ENCODE assay signal across 10 mouse cellular contexts in genomic region chr5:136427121-136427771, GRCm38 (mm10).
DNase-seq lines count a peak whose midpoint lies in the region; ATAC-seq and TF ChIP-seq lines count a peak whose summit lies in the region.
"Had no signal": no experiment of that assay in that cellular context is flagged by ENCODE, and none has a peak within 500 bp of the region (broad histone marks: within the 10 kb centered on the region; RNA-seq: fewer than 3 reads in every experiment).

No protein-coding gene starts in this region.

- peaks cover 30% of the 10 kb centered on the region for H3K4me1 ChIP-seq in intestine, embryonic 14.5 days (replicated peaks; ENCODE audit: control insufficient read depth, insufficient read depth, low read length)
- H3K4me1 ChIP-seq in intestine, postnatal 0 days (replicated peaks; ENCODE audit: control insufficient read depth, insufficient read depth, low read length) = no peaks in the 10 kb centered on the region; the same call in 1 of the 2 replicates
- H3K4me1 ChIP-seq in limb, embryonic 15.5 days = peaks cover 21% of the 10 kb centered on the region

- H3K9ac ChIP-seq in intestine, embryonic 14.5 days (ENCODE audit: low read length) = no peak overlapping the region
- H3K9ac ChIP-seq in intestine, postnatal 0 days (ENCODE audit: low read depth, low read length) = no peak overlapping the region
- no peak overlapping the region for H3K9ac ChIP-seq in limb, embryonic 15.5 days

- no peaks in the 10 kb centered on the region for H3K27me3 ChIP-seq in intestine, embryonic 14.5 days (replicated peaks; ENCODE audit: control insufficient read depth, insufficient read depth, low read length)
- no peaks in the 10 kb centered on the region for H3K27me3 ChIP-seq in intestine, postnatal 0 days (replicated peaks; ENCODE audit: control insufficient read depth, insufficient read depth, low read length)
- H3K27me3 ChIP-seq in limb, embryonic 15.5 days = peaks cover 67% of the 10 kb centered on the region

- ATAC-seq in intestine, embryonic 14.5 days (replicated peaks; ENCODE audit: low FRiP score, low TSS enrichment, low read depth) = no peak
- no peak for ATAC-seq in intestine, postnatal 0 days
- ATAC-seq in limb, embryonic 15.5 days (ENCODE audit: insufficient number of reproducible peaks, low FRiP score, low TSS enrichment, low read depth) = no peak
- no peak for ATAC-seq in megakaryocyte, adult 5-6 weeks (ENCODE audit: poor library complexity, severe bottlenecking)
- ATAC-seq: activated CD4-positive, CD25-positive, alpha-beta regulatory T cell, adult 4 months had no signal

- H3K36me3 ChIP-seq in intestine, embryonic 14.5 days (ENCODE audit: control insufficient read depth, insufficient read depth, low read length) = no peaks in the 10 kb centered on the region; the same call in 1 of the 2 replicates
- no peaks in the 10 kb centered on the region for H3K36me3 ChIP-seq in intestine, postnatal 0 days (ENCODE audit: control insufficient read depth, insufficient read depth)
- H3K36me3 ChIP-seq in limb, embryonic 15.5 days = no peaks in the 10 kb centered on the region

- no peak for TF ChIP-seq CTCF in intestine, postnatal 0 days (IDR thresholded peaks at IDR 0.05; ENCODE audit: low read depth)

- H3K9me3 ChIP-seq in intestine, embryonic 14.5 days (ENCODE audit: control insufficient read depth, low read length) = no peaks in the 10 kb centered on the region
- no peaks in the 10 kb centered on the region for H3K9me3 ChIP-seq in intestine, postnatal 0 days (ENCODE audit: control insufficient read depth)
- H3K9me3 ChIP-seq in limb, embryonic 15.5 days = no peaks in the 10 kb centered on the region

- H3K4me2 ChIP-seq in intestine, embryonic 14.5 days (ENCODE audit: low read length) = no peak overlapping the region
- H3K4me2 ChIP-seq in intestine, postnatal 0 days (replicated peaks; ENCODE audit: low read depth) = no peak overlapping the region
- H3K4me2 ChIP-seq in limb, embryonic 15.5 days = no peak overlapping the region

- peak overlapping the region; percentile 47; the same call in 1 of the 2 replicates for H3K27ac ChIP-seq in intestine, embryonic 14.5 days (ENCODE audit: low read depth)
- no peak overlapping the region for H3K27ac ChIP-seq in intestine, postnatal 0 days (ENCODE audit: low read depth, low read length)
- H3K27ac ChIP-seq in limb, embryonic 15.5 days = peak overlapping the region; percentile 63; the same call in 1 of the 2 replicates

- H3K4me3 ChIP-seq in intestine, embryonic 14.5 days (ENCODE audit: low read depth, low read length) = no peak overlapping the region
- H3K4me3 ChIP-seq in intestine, postnatal 0 days (ENCODE audit: low read depth, low read length) = no peak overlapping the region
- H3K4me3 ChIP-seq in limb, embryonic 15.5 days = no peak overlapping the region

- DNase-seq in cerebellum, adult 9-10 months = peak; percentile 46
- DNase-seq in cerebellum, adult 11-12 months = no peak
- DNase-seq in intestine, embryonic 14.5 days (ENCODE audit: low spot score) = no peak
- peak; percentile 37 for DNase-seq in adrenal gland, postnatal 10 days
- no peak for DNase-seq in T-cell, adult 2 months (ENCODE audit: low spot score)
- DNase-seq: thymus, postnatal 25 days had no signal

- WGBS in intestine, embryonic 14.5 days = 48% methylated on average over 4 of the region's 4 CpGs
- 57% methylated on average over 4 of the region's 4 CpGs for WGBS in intestine, postnatal 0 days
- WGBS in limb, embryonic 15.5 days = 68% methylated on average over 4 of the region's 4 CpGs

Comparison
In these comparisons a context has a peak if more than half of its experiments do, and no peak if none do; other contexts are left out.
1. DNase-seq: peak in cerebellum, adult 9-10 months (single experiment) and adrenal gland, postnatal 10 days (single experiment); none in cerebellum, adult 11-12 months (single experiment), intestine, embryonic 14.5 days (single experiment) and T-cell, adult 2 months (single experiment).